Mouse (Mus musculus) kidney, adult 18-20 months (tissue): Measurements from ENCODE around the gene Kcnk13.

Experiments
- DNase-seq: peaks from one replicate; pipeline ENCODE4 v3.0.0; 2021

Gene Kcnk13

GRCm38 (mm10) chr12:99964301-99965202 is at the start of gene Kcnk13:
Gene Kcnk13, plus strand, starts transcription at chr12:99964499.
- DNase-seq: peak; percentile 77

- no peak for DNase-seq
These were observed 46.4 kb upstream of the Kcnk13 start for GRCm38 (mm10) chr12:99917800-99918427.

- no peak for DNase-seq
These were observed 44.7 kb upstream of the Kcnk13 start for GRCm38 (mm10) chr12:99919636-99920035.

DNA sequence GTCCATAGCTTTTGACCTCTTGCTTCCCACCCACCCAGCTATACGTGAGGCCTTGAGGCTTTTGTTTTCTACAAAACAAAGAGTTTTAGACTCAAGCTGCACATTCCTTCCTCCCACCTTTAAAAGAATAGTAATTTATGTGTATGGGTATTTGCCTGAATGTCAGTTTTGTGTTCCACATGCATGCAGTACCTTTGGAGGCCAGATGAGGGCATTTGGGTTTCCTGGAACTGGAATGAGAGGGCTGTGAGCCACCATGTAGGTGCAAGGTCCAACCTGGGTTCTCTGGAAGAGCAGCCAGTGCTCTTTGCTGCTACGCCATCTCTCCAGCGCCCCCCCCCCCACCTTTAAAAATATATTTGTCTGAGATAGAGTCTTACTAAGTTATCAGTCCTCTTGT is 43.3 kb upstream of the Kcnk13 start:
- DNase-seq: no peak

- DNase-seq: no peak
These were observed 41.1 kb upstream of the Kcnk13 start for GRCm38 (mm10) chr12:99923131-99923606.

DNA sequence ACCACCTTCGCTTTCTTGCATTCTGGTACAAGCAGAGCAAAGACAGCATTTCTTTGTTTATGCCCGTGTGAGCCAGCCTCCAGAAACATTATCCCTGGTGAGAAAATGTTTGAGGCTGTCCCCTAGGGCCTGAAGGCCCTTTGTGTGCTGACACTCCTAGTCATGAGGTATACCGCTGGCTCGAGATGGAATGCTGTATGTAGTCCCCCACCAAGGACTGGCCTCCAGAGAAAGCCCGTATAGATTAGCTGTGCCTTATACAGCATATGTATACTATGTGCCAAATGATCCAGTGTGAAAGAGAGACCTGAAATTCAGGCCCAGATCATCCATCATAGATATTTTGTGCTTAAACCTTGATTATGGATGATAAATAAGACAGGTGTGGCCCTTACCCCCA is 40.6 kb upstream of the Kcnk13 start:
- no peak for DNase-seq

DNA sequence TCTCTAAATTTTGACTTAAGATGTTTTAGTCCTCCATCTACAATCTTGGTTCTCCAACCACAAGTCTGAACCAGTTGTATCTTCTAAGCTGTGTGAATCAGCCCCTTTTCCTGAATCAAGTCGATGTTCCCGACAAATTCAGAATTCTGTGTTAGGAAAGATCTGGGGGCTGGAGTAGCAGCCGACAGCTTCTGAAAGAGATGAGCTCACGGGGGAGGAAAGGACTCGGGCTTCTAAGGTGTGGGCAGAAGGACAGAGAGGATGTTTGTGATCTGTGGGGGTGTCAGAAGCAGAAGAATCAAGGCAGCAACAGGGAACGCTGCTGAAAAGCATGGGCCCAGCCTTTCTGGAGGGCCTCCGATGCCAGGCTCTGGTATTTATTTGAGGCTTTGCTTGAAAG is 36.0 kb upstream of the Kcnk13 start:
- no peak for DNase-seq

DNA sequence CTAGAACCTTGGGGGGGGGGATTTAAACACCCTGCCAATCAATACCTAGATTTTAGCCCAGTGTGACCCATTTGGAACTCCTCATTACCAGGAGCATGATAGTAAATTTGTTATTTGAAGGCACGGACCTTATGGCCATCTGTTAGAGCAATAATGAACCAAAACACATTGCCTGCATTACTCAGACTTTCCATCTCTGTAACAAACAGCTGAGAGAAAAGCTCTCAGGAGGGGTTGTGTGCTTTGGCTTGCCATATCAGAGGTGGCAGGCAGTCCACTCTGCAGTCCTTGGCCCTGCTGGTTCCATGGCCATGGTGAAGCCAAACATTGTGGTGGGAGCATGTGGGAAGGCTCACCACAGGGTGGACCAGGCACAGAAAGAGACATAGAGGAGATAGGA is 35.1 kb upstream of the Kcnk13 start:
- no peak for DNase-seq

DNA sequence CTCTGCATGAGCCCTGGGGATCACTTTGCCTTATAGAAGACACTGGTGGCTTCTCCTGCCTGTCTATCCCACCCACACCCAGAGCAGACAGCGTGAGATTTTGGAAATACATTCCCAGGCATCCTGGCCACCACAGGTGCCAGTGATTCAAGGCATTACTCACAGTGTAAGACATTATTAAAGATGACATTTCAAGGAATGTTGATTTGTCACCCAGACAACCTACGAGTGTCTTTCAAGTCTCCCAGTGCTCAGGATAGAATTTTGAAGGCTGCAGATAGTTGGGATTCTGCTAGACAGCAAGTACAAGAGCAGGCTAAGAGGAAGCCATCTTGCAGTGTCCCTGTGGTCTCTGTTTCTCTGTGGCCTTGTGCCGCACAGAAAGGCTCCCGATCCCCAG is 32.1 kb upstream of the Kcnk13 start:
- no peak for DNase-seq

GRCm38 (mm10) chr12:99933630-99934029 is 30.7 kb upstream of the Kcnk13 start:
- no peak for DNase-seq

DNA sequence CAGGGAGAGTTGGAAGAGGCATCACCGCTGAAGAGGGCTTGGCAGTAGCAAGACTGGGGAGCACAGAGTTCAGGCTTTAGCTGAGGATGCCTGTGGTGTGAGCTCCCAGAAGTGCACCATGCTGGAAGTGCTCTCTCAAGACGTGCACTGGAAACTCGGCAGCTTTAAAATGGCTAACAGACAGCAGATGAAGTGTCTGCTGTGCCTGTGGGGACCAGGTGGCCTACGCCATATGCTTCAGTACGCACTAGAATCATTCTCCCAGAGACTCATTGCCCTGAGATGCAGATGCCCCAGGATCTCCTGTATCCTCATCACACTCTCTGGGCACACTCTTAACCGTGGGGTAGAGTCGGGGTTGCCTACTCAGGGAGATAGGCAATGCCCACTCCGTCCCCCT is 28.9 kb upstream of the Kcnk13 start:
- DNase-seq: no peak

DNA sequence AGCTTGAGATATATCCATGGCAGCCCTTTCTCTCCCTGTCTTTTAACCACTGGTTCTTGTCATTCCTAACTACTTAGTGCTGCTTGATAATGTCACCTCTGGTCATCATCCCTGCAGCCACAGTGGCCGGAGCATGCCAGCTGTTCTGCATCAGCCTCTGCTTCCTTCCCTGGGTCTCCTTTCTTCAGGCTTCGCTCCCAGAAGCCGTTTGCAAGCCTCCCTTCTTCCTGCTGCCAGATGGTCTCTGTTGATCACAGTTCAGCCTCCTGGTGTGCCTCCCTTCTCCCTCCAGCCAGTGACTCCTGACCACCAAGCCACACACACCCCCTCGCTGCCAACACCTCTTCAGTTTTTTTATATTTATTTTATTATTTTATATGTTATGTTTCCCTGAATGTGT is 25.8 kb upstream of the Kcnk13 start:
- no peak for DNase-seq

DNA sequence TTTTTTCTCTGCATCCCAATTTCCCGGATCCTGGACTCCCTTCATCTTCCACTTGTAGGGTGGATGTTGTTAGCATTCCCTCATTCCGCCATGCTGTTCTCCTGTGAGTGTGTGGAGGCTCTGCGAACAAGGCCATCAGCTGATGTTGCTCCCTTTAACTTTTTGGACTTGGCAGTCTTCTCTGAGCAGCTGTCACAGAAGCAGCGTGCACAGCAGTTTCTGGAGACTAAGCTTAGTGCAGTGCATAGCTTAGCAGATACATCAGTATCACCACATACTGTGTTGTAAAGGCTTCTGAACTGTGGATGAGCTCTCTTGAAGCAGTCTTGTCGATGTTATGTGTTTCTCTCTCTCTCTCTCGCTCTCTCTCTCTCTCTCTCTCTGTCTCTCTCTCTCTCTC is 25.1 kb upstream of the Kcnk13 start:
- no peak for DNase-seq

DNA sequence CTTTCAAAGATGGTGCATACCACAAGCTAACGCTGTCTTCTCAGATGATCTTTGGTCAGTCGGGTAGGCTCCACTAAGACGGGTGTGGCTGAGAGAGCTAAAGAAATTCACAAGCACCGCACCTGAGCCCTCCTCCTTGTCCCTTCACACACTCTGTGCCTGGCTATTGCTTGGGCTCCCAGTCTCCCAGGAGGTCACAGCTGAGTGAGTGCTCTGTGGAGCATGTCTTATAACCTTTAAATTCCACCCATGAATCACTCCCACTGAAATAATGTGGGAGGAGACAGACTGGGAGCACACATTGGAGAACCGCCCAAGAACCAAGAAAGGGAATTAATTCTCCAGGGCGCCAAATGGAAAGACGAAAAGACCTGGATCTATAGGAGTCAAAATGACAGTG is 23.6 kb upstream of the Kcnk13 start:
- peak; percentile 57 for DNase-seq

GRCm38 (mm10) chr12:99942441-99942840 is 21.9 kb upstream of the Kcnk13 start:
- DNase-seq: no peak

DNA sequence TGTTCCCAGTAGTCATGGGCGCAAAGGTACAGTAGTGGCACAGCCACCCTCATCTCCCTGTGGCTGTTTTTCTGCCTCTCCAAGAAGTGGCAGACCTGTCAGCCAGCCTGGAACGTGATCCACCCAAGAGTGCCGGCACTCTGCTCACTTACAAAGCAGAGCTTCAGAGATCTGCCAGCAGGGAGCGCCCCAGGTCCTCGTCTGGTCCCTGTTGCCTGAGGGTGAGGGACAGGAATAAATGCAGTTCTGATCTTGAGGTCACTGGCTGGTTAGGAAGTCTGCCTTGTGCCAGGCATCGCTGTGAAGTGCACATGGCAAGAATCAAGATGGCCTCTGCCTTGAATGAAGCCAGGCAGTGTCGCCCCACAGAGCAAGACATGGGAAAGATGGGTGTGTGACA is 11.4 kb upstream of the Kcnk13 start:
- peak; percentile 40 for DNase-seq

DNA sequence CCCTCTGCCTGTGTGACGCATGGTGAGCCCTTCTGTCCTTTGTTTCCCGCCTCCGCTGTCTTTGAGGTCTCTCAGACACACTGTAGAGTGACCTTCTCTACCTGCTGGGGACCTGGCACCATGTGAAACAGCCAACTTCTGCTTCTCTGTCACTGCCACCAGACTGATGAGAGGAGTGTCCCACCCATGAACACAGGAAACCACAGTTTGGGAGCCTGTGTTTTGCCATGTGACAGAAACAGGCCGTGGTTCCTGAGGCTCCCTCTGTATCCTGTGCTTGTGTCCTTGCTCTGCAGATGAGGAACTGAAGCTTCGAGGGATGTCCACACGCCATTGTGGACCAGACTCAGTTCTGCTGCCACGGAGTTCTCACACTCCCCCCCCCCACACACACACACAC is 7.9 kb upstream of the Kcnk13 start:
- no peak for DNase-seq

GRCm38 (mm10) chr12:99958068-99959060 is 5.9 kb upstream of the Kcnk13 start:
- peak; percentile 21 for DNase-seq

DNA sequence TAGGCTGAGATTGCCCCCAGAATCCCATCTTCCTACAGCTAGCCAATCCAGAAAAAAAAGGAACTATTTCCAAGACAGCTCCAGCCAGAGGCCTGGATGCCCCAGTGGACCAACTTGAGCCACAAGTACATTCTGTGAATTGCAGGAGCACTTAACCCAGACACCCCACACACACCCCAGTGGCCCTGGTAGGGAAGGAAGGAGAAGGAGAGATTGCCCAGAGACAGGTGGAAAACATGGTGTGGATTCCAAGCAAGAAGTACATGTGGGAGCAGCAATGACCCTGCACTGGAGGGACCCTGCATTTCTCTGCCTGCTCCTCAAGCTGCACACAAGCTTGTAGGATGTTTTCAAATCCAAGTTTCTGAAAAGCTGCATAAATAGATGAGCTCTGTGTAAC is 5.0 kb upstream of the Kcnk13 start:
- DNase-seq: no peak

- DNase-seq: no peak
These were observed 4.4 kb upstream of the Kcnk13 start for GRCm38 (mm10) chr12:99959930-99960329.

- DNase-seq: no peak
These were observed 3.6 kb upstream of the Kcnk13 start for GRCm38 (mm10) chr12:99960675-99961074.

GRCm38 (mm10) chr12:99965203-99966115 is 1.2 kb downstream of the Kcnk13 start:
- peak; percentile 21 for DNase-seq
